Mouse (Mus musculus) cerebral cortex, adult 2 months (tissue): ENCODE data around the gene Dennd2d.

Source experiments
- WGBS: fragments of 180-500 bp; shearing (Covaris S2); methylation state at CpG from one replicate; pipeline ENCODE4 v1.1.7; 2018; 5-methylcytosine and 5-hydroxymethylcytosine counted together

Dennd2d gene

DNA sequence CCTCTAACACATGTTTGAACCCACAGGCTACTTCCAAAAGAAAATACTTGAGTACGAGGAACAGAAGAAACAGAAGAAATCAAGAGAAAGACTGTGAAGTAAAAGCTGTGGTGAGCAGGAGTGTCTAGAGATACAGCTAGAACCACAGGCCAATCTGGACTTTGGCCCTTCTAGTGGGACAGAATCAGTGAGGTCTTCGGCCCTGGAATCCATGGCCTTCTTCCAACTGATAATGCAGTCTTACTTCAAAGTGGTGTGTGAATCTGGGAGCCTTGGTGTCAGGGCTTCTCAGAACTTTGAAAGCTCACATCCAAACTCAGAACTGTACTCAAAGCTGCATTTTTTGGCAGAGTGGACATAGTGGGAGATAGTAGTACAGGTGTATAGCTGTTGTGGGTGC is 18.3 kb downstream of the Dennd2d start:
- WGBS: 94% methylated on average over 2 of the region's 2 CpGs

- 96% methylated on average over 2 of the region's 2 CpGs for WGBS
Observed at GRCm38 (mm10) chr3:106502892-106503291, 20.7 kb downstream of the Dennd2d start.

DNA sequence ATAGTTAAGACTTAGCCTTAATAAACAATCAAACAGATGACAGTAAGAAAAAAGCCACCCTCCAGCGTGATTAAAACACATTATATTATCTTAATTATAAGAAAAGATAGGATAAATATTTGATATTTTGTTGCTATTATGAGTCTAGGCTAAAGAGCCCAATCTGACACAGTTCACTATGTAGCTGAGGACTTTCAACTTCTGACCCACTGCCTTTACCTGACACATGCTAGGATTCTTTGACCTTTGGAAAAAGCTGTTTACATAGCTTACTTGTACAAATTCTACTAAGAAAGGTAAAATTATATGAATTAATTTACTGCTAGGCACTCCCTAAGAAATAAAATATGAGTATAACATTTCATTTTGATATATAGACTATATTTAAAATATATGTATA is 28.5 kb downstream of the Dennd2d start:
- WGBS: 93% methylated on average over 1 of the region's 1 CpGs

DNA sequence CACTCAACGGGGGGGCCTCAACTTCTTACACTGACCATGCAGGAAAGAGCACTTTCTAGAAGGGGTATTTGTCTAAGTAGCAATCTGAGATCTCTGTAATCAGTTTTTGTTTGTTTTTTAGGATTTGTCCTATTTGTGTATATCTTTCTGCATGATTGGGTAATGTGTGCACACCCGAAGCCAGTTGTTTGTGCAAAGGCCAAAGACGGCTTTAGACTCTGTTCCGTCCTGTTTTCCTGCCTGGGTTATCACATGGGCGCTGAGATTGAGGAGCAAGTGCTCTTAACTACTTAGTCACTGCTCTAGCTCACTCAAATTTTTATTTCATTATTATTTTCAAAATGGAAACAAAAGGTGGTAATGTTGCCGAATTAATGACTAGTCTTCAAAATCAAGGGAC is 32.8 kb downstream of the Dennd2d start:
- 90% methylated on average over 6 of the region's 6 CpGs for WGBS

- WGBS: 85% methylated on average over 1 of the region's 1 CpGs
Observed at GRCm38 (mm10) chr3:106522730-106523129, 40.5 kb downstream of the Dennd2d start.

- WGBS: 86% methylated on average over 2 of the region's 2 CpGs
Observed at GRCm38 (mm10) chr3:106526411-106526810, 44.2 kb downstream of the Dennd2d start.

DNA sequence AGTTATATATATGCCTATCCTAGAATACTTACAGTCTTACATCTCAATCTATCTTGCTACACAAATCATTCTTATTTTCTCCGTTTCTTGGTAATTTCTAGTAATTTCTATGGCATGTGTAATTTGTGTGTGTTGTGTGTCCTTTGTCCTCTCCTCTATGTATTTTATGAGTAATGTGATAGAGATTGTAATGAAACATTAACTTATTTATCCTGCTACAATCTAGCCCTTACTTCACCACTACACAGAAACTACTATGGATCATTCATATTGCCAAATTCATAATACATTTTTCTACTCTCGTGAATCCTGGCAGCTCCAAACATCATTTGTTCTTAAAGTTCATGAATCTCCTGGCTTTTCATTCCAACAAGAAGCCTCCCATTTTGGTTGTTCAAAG is 45.8 kb downstream of the Dennd2d start:
- 92% methylated on average over 2 of the region's 2 CpGs for WGBS

DNA sequence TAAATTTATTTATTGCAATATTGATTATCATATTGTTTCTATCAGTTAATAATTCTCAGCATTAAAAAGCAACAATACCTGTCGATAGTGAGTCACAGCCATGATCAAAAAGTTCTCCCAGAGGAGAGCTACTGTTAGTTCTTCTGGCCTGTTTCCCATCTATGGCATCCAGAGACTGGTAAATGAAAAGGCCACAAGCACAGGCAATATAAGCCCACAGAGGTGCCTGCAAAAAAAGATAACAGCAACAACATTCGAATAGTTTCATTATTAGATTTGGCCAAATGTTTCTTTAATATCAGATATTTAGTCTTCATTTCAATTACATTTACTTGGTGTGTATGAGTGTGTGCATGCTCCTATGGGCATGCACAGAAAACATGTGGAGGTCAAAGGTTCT is 51.1 kb downstream of the Dennd2d start:
- 91% methylated on average over 2 of the region's 2 CpGs for WGBS

- WGBS: 81% methylated on average over 8 of the region's 8 CpGs
Observed at GRCm38 (mm10) chr3:106544721-106545316, 62.6 kb downstream of the Dennd2d start.

GRCm38 (mm10) chr3:106547171-106547923 is 65.1 kb downstream of the Dennd2d start, which contains the start of the genes Dram2 and Cept1:
Gene Dram2, plus strand, starts transcription at chr3:106547798.
Gene Cept1, minus strand, starts transcription at chr3:106547802.
- WGBS: under 1% methylated on average over 63 of the region's 63 CpGs

DNA sequence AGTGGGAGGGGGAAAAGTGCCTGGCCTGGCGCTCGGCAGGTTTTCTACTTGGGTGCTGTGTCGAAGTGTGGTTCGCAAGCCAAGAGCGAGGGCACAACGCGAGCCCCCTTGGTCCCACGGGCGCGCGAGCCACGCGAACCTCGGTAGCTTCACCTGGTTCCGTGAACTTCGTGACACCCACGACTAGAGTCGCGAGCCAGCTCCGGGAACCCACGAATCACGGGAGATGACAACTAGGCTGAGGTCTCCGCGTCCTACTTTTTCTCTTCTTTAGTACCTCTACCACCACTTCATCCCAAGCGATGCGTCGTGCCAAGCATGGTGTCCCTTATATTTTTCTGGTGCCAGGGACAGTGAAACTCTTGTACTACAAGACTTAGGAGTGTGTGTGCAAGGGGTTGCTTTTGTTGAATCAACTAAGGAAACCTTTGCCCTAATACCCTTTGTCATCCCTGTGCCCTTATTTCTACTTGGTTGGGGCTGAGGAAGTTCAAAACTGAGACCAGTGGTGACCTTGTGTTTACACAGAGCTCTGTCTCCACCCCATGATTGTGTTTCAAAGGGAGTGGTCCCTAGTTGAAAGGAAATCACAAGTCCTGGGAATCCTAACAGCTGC is 65.8 kb downstream of the Dennd2d start:
- WGBS: under 1% methylated on average over 27 of the region's 27 CpGs

- 28% methylated on average over 3 of the region's 3 CpGs for WGBS
Observed at GRCm38 (mm10) chr3:106548971-106549370, 66.8 kb downstream of the Dennd2d start.
